Mouse (Mus musculus): ENCODE data around the gene Ncam1. TPM values are rescaled to one million over a fixed set of nuclear protein-coding genes. Genes with fewer than 3 reads are reported as not detected.

Ncam1 gene
- total RNA-seq, 2 experiments from 2014 or later, result 7.6 to 8.1 TPM

DNA sequence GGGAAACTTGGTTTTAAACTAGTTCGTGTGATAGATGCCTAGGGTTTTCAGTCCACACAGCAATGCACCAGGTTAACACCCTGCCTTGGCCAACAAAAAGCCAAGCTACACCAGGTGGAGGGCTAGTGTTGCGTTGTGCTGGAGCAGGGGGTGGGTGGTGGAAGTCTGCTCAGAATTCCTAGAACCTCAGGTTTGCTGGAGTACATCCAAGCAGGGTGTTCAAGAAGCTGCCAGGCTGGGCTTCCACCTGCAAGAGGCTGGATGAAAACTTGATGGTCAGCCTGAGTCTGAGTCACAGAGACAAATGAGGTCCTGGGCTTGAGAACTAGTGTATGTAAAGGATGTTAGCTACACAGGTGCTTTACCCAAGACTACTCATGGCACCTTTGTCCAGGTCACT is 166.1 kb downstream of the Ncam1 start:
- ATAC-seq (replicated peaks; ENCODE audit: low FRiP score, poor library complexity, severe bottlenecking), result no peak

DNA sequence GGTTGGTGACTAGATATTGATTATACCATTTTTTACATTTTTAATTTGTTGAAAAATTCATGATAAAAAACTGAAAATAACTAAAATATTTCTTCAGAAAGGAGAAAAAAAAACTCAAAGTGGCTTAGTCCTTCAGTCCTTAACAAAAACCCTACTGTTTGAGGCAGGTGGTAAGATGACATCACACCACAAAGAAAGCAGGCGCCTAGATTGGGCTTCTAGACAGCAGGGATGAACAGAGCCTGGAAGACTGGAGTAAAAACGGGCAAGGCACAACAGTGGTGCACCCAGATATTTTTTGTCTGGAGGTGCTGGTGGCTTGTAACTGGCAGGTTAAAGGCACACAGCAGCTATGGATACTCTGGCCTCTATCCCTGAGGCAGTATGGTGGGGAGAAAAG is 168.4 kb downstream of the Ncam1 start:
- no peak for ATAC-seq (replicated peaks; ENCODE audit: low FRiP score, poor library complexity, severe bottlenecking)

DNA sequence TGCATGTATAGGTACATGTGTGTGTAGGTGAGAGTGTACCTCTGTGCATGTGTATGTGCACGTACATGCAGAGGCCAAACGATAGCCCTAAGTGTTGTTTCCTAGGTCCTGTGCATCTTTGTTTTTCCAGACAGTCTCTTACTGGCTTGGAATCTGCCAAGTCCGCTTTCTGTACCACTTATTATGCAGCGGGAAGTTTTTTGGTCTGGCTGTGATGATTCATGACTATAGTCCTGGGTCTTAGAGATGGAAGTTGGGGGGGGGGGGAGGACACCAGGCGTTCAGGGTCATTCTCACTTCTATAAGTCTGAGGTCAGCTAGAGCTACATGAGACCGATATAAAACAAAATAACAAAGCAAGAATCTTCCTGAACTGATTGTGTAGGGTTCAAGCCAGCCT is 173.8 kb downstream of the Ncam1 start:
- ATAC-seq (replicated peaks; ENCODE audit: low FRiP score, poor library complexity, severe bottlenecking), result no peak

DNA sequence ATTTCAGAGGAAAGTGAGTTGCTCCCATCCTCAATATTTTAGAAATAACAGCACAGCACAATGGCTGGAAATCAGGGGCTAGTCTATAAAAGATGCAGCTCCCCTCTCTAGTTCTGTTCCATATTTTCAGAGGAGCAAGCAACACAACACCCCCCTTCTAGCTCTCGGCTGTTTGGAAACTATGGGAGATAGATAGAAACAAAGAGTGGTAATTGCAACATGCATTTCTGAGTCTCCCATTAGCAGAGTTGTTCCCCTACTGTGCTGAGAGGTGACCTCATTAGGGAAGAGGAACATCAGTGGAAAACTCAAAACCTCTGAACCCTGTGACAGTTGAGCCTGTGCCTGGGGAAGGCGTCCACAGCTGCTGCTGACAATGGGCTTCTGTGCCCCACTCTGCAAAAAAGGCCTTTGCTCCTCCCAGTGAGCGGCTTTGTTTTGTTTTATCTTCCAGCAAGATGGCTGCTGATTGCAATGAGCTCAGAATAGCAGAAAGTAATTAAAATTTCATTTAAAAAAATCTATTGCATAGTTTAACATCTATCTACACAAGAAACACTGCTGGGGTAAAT is 174.7 kb downstream of the Ncam1 start:
- no peak for ATAC-seq (replicated peaks; ENCODE audit: low FRiP score, poor library complexity, severe bottlenecking)

DNA sequence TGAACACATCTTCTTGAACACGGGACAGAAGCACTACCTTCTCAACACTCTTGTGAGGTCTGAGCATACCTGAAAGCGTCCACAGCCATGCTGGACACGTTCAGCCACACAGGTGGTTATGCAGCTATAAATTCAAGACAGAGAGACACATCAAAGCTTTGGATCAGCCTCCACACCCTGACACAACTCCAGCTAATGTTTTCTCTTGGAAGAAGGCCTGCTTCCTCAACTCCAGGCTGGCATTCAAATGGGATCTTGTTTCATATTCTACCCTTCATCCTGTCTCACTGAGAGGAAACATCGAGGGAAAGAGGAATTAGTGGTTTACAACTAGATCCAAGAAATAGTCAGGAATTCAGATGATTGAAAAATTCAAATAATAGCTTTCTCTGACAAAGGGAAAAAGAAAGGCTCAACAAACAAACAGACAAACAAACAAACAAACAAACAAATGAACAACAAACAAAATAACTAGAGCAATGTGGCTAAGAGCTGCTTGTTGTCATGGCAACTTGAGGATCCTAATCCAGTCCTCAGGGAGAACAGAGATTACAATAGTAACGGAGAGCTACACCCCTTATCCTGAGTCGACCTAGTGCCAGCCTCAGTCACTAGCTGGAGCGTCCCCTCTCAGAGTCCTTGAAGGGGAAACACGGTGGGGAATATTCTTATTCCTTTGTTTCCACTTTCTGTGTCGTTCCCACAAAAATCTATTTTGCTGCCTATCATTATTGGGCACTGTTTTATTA is 175.6 kb downstream of the Ncam1 start:
- no peak for ATAC-seq (replicated peaks; ENCODE audit: low FRiP score, poor library complexity, severe bottlenecking)

DNA sequence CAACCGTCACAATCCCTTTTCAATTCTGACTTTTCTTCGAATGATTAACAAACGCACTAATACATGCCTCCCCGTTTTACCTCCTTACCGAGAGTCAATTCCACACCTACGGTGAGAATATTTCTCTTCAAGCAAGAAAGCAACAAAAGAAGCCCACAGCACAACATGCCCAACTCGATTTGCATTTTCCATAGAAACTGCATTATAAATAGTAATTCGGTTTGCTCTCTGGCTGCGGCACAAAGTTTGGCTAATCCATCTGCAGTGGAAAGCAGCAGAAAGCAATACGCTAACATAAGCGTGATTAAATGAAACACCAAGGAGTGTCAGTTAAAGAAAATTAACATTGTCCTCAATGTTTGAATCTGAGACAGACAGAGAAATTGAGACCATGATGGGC is 177.0 kb downstream of the Ncam1 start:
- ATAC-seq (replicated peaks; ENCODE audit: low FRiP score, poor library complexity, severe bottlenecking), result no peak

DNA sequence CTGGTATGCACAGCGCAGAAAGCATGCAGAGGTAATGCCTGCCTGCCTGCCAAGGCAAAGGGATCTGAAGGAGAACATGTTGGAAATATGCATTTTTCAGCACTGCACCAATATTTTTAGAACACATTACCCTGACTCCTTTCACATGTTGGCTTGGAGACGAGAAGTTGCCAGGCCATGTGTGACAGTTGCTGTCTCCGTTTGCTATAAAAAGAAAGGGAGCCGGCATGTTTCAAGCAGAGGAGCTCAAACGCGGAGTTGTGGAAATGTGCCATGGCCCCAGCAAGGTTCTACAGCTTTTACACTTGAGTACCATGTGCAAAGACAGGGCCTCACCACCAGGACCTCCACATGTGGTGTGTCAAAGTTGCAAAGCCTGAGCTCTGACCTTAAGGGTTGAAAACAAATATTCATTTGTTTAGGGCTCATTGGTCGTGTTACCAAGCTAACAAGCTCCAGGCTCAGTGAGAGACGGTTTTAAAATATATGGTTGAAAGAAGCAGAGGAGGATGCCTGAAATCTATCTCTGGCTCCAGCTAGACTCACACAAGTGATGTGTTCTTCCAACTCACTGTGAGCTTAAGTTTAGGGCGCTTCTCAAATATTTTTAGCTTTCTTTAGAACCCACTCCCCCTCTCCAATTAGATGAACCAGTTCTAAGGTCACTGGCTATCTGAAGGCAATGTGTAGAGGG is 179.9 kb downstream of the Ncam1 start:
- ATAC-seq (replicated peaks; ENCODE audit: low FRiP score, poor library complexity, severe bottlenecking), result no peak

DNA sequence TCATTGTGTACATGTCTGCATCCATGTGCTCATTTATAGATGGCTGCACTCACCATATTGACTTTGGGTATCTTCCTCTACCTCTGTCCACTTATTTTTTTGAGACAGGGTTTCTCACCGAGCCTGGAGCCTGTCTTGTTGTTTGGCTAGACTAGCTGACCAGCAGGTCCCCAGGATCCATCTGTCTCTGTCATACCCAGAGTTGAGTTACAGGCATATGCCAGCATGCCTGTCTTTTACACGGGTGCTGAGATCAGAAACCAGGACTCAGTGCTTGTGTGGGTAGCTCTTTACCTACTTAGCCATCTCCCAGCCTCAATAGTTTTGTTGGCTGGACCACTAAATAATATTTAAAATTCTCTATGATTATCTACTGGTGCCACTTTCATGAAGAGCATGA is 180.5 kb downstream of the Ncam1 start:
- ATAC-seq (replicated peaks; ENCODE audit: low FRiP score, poor library complexity, severe bottlenecking), result no peak

DNA sequence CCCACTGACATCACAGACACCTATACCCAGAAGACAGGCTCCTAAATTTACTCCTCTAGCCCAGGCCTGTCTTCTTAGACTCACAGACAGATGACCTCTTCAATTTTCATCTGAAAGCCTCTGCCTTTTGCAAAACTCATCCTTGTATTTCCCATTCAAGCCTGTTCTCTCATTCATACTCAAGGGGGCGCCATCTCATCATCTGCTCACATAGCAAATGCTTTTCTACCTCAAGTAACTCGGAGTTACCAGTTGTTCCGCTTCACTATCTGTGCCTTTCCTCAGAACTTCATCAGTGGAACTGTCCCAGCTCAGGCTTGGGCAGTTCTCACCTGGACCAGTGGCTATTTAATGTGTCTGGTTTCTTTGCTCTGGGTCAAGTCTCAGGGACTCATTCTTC is 181.5 kb downstream of the Ncam1 start:
- no peak for ATAC-seq (replicated peaks; ENCODE audit: low FRiP score, poor library complexity, severe bottlenecking)

DNA sequence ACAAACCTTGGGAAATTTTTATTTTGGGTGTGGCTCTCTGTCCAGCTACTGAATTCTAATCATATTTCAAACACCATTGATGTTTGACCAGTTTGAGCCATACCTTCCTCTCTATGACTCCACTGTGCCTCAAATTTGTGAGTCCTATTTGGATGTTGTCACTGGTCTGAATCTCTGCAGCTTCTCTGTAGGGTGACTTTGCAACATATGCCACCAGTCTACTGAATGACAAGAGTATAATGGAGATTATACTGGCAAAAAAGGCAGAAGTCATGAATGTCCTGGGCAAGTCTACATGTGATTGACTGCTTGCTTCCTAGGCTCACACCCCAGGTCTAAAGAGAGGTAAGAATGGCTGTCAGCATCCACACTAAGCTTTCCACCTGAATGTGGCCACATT is 186.3 kb downstream of the Ncam1 start:
- ATAC-seq (replicated peaks; ENCODE audit: low FRiP score, poor library complexity, severe bottlenecking), result no peak

DNA sequence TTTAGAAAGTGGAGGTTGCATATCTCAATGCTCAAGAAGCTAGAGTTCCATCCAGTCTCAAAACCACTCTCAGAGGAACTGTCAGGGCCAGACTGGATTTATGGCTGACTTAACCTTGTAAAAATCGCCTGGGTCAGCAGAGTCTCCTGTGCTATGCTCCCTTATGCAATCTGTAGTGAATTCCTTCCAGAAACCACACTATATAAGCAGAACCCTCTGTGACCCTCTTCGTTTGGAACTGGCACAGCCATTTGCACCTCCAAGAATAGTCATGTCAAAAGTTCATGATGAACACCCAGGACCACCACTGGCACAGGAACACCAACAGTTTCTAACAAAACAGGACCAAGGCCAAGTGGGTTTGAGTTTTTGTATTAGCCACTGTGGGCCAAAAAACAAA is 190.5 kb downstream of the Ncam1 start:
- no peak for ATAC-seq (replicated peaks; ENCODE audit: low FRiP score, poor library complexity, severe bottlenecking)

DNA sequence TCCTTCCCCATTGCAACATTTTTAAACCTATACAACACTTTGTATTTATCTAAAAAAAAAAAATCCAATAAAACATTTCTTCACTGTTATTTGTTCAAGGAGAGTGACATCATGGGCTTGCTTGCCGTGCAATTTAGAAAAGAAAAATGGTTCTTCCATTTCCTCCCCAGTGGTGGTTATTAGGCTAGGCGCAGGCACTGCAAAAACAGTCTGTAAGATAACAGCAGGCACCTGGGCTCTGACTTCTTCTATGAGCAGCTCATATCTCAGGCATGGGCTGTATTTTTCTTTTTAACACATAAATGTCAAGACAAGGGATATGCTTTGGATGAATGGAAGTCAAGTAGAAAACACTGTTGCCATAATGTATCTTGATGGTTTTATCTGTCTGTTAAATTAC is 192.0 kb downstream of the Ncam1 start:
- no peak for ATAC-seq (replicated peaks; ENCODE audit: low FRiP score, poor library complexity, severe bottlenecking)

DNA sequence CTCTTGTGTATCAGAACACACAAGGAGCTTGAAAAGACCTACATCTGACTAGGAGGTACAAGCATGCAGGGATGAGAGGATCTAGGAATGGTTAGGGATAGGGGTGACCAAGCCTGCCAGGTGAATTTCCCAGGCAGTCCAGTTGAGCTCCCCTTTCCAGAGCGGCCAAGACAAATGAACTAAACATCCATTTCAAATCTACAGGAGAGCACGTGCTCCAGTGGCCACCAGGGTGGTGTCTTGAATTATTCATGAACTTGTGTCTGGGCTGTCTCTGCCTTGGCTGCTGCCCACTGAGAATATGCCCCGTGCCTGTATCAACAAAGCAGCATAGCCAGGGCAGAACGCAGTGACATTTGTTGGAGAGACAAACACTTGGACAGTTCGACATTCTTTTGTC is 192.4 kb downstream of the Ncam1 start:
- no peak for ATAC-seq (replicated peaks; ENCODE audit: low FRiP score, poor library complexity, severe bottlenecking)

DNA sequence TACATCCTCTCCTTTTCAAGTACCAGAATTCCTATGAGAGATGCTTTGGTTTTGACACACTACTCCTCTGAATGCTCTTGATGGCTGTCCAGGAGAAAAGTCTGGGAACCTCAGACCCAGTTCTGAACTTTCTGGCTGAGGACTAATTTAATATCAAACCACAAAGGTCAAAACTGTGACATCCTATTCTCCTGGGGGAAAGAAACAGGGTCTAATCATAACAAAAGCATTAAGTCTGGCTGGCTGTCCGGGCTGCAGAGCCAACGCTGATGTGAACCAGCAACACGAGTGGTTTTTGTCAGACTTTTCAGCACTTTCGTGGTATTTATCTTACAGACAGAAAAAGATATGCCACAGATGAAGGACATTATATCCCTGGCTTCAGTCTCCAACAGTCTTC is 192.9 kb downstream of the Ncam1 start:
- no peak for ATAC-seq (replicated peaks; ENCODE audit: low FRiP score, poor library complexity, severe bottlenecking)

DNA sequence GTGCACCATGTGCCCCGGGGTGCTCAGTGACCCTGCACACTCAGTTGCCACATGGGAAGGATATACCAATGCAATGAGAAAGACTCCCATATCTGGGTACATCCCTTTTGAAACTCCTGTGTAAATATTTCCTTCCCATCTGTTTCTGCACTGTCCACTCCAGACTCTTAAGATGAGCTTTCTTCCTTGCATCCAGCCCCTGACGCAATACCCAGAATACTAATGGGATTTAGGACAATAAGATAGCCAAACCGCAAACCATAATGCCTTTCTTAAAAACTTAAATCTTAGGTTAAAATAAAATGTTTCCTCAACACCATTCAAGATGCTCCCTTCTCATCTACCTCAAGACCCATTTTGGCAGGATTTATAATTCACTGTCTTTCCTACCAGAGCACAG is 193.4 kb downstream of the Ncam1 start:
- no peak for ATAC-seq (replicated peaks; ENCODE audit: low FRiP score, poor library complexity, severe bottlenecking)

DNA sequence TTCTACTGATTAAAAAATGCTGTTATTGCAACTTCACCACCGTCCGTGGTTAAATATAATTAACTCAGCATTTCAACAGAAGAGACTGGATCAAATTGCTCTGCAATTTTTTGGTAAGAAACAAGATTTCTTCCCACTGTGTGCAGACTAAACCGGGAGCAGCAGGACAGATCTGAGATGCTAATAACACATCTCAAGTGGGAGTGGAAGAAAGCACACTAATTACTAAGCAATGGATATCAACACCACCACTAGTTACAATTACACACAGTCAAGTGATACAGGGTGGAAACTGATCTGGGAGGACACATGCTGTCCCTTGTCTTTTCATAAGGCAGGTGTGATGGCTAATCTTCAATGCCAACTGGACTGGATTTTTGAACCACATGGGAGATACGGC is 197.5 kb downstream of the Ncam1 start:
- no peak for ATAC-seq (replicated peaks; ENCODE audit: low FRiP score, poor library complexity, severe bottlenecking)

DNA sequence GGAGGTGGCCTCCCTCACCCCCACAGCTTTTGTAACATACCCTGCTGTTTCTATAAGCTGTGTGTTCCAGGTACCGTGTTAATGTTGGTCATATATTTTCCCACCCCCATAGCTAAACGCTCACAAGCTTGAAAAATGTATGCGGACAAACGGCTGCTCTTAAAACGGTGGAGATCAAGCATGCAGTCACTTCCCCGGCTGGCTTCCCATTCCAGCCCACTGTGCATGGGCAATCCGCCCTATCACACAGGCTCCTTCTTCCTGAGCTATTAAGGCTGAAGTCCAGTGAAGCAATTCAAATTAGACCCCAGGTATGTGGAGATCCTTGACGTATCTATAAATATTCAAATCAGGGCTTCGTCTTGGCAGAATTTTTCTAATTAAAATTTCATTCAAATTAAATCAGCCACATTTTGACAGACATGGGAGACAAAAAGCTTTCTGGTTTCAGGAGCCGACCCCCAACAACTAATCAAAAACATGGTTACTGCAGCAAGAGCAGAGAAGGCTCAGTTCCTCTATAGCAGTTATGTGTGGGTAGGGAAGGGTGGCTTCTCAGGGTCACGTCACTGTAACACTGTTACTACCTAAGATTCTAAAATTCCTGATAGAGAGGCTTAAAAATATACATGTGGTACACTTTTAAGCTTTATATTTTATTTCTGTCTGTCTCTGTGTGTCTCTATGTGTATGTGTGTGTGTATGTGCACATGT is 202.9 kb downstream of the Ncam1 start:
- no peak for ATAC-seq (replicated peaks; ENCODE audit: low FRiP score, poor library complexity, severe bottlenecking)

DNA sequence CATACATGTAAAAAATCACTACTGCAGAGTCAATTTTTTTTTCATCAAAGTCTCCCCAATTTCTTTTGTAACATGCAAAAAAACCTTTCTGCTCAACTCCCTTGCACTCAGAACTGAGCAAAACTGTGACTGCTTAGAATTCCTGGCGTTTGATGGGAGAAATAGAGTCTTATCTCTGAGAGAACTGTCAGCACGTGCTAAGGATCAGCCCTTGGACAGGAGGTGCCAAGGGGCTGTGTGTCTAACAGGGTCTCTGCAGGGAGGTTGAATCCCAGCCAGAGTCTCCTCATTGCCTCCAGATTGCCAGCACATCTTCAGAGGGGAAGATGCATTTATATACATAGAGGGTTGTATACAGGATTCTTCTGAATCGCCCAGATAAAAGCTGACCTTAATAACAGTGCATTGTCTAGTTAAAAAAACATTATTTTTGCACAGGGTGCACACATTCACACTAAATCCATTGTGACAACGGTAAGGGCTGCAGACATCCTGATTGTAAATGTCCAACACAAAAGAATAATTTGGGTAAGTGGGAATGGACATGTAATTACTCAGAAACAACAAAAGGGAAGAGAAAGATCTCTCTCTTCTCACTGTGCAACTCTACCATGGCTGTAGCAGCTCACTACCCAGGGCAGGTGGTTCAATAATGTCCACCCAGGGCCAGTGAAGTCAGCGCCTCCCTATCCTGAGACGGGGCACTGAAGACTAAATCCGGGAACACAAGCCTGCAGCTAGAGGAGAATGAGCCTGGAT is 203.7 kb downstream of the Ncam1 start:
- no peak for ATAC-seq (replicated peaks; ENCODE audit: low FRiP score, poor library complexity, severe bottlenecking)

DNA sequence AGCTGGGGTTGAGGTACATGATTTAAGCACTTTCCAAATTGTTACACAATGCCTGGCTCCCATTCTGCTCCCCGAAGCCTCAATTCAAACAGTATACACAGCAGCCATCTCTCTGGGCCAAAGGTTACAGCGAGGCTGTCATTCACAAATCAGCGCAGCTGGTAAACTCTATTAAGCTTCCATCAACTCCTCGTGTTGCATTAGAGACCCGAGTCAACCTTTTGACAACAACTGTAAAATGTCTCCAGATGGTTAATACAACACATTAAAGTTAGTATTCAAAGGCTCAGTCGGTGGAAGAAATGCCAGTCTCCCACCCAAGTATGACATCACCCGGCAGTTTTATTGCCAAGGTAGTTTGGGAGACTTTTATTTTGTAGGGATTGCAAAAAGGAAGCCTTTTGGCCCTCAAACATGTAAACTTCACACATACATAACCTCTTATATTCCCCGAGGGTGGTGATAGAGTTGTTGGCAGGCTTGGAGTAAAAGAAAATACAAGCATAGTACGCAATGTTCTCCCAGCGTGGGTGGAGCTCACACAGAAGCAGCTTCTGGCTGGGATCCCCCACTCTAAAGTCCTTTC is 204.7 kb downstream of the Ncam1 start:
- no peak for ATAC-seq (replicated peaks; ENCODE audit: low FRiP score, poor library complexity, severe bottlenecking)

DNA sequence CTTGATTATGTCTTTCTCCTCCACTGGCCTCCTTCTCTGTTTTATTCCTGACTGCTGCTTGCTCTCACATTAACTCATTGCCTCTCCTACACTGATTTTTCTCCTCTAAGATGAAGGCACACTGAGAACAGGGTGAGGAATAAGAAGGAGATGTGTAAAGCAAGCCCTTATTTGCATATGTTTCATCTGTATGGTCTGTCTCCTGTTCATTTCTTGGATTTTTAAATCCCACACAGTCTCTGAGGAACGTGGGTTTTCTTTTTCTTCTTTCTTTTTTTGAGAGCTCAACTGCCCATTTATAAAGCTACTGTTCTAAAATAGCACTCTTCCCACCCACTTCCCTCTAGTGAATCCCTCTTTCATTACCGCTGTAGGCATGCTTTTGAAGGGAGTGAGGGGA is 206.7 kb downstream of the Ncam1 start:
- ATAC-seq (replicated peaks; ENCODE audit: low FRiP score, poor library complexity, severe bottlenecking), result no peak
